In the genomic region with DNA sequence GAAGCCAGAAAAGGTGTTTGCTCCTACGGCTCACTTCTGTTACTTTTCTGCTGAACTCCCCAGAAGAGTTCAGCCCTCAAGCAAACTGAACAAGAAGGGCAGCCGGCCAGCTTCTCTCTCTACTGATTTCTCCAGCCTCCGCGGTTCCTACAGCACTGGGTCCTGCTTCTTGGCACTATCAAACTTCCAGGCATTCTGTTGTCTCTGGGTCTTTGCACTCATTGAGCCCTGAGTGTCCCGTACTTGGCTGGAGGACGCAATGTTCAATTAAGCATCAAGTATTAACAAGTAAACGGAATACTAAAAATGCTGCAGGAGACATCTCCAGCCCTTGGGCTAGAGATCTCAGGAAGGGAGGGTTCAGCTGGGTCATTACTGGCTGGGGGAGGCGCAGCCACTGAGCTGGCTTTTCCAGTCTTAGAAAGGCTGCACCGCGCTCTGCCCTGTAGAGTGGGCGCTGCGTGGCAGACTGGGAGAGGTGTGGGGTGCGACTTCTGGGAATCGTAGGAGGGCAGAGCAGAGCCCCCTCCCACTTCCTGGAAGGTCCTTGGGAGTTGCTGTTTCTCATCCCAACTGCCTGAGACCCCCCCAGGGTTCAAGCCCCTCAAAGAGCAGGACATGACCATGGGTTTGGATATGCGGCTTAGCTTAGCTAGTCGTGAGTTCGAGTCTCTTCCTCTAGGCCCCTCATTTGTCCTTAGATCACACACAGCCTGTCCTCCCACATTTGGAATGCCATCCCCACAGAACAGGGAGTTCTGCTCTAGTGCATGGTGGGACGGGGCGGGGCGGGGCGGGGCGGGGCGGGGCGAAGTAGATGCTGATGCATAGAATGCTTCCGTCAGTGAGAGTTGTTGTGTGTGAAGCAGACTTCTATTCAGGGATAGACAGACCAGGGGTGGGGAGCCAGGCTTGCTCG, we compare ENCODE assay signal across 8 mouse cellular contexts. TPM values are rescaled to one million over a fixed set of nuclear protein-coding genes. Genes with fewer than 3 reads are reported as not detected.
DNase-seq lines count a peak whose midpoint lies in the region; ATAC-seq and TF ChIP-seq lines count a peak whose summit lies in the region.

No protein-coding gene starts in this region.

- no peak for ATAC-seq in forebrain, postnatal 0 days
- no peak for ATAC-seq in liver, embryonic 11.5 days (replicated peaks; ENCODE audit: low FRiP score)
- ATAC-seq in embryonic facial prominence, embryonic 13.5 days (ENCODE audit: insufficient number of reproducible peaks, insufficient read depth, low FRiP score, low TSS enrichment, low read depth), result no peak
- 0 out of 2 replicates have a peak, but pooled peaks have one; percentile 15 for ATAC-seq in limb, embryonic 12.5 days (ENCODE audit: insufficient number of reproducible peaks, insufficient read depth, low FRiP score, low TSS enrichment, low read depth)

- no peak for DNase-seq in forebrain, embryonic 10.5 days (ENCODE audit: extremely low spot score, low spot score)
- DNase-seq in forebrain, postnatal 0 days, result no peak
- no peak for DNase-seq in liver, embryonic 11.5 days (ENCODE audit: low spot score)
- DNase-seq in liver, result no peak
- no peak for DNase-seq in layer of hippocampus, adult 8-10 months (ENCODE audit: low spot score in 2 of 2)
- DNase-seq in thymus, postnatal 25 days, result no peak

- no peak overlapping the region for H3K27ac ChIP-seq in forebrain, embryonic 10.5 days
- no peak overlapping the region for H3K27ac ChIP-seq in forebrain, postnatal 0 days (ENCODE audit: low read depth, low read length)
- H3K27ac ChIP-seq in liver, embryonic 11.5 days (ENCODE audit: low read depth, low read length), result no peak overlapping the region
- H3K27ac ChIP-seq in embryonic facial prominence, embryonic 13.5 days, result no peak overlapping the region
- no peak overlapping the region for H3K27ac ChIP-seq in limb, embryonic 12.5 days

- no peaks in the 10 kb centered on the region; the same call in 1 of the 2 replicates for H3K27me3 ChIP-seq in forebrain, embryonic 10.5 days (ENCODE audit: poor library complexity, severe bottlenecking)
- H3K27me3 ChIP-seq in forebrain, postnatal 0 days (ENCODE audit: insufficient read depth, low read length), result no peaks in the 10 kb centered on the region
- no peaks in the 10 kb centered on the region for H3K27me3 ChIP-seq in liver, embryonic 11.5 days (replicated peaks; ENCODE audit: control insufficient read depth, insufficient read depth, low read length)
- no peaks in the 10 kb centered on the region for H3K27me3 ChIP-seq in embryonic facial prominence, embryonic 13.5 days
- no peaks in the 10 kb centered on the region for H3K27me3 ChIP-seq in limb, embryonic 12.5 days

- TF ChIP-seq CTCF in forebrain, postnatal 0 days (IDR thresholded peaks at IDR 0.05; ENCODE audit: low read depth), result no peak

- H3K36me3 ChIP-seq in forebrain, embryonic 10.5 days (replicated peaks), result no peaks in the 10 kb centered on the region
- H3K36me3 ChIP-seq in forebrain, postnatal 0 days (ENCODE audit: insufficient read depth), result no peaks in the 10 kb centered on the region
- H3K36me3 ChIP-seq in liver, embryonic 11.5 days (ENCODE audit: control insufficient read depth, insufficient read depth, low read length), result no peaks in the 10 kb centered on the region
- H3K36me3 ChIP-seq in embryonic facial prominence, embryonic 13.5 days, result no peaks in the 10 kb centered on the region
- H3K36me3 ChIP-seq in limb, embryonic 12.5 days, result no peaks in the 10 kb centered on the region

- 42% methylated on average over 26 of the region's 26 CpGs for WGBS in forebrain, embryonic 10.5 days
- WGBS in forebrain, postnatal 0 days, result 35% methylated on average over 26 of the region's 26 CpGs
- WGBS in liver, embryonic 11.5 days, result 36% methylated on average over 26 of the region's 26 CpGs
- WGBS in embryonic facial prominence, embryonic 13.5 days, result 34% methylated on average over 26 of the region's 26 CpGs
- 39% methylated on average over 26 of the region's 26 CpGs for WGBS in limb, embryonic 12.5 days

- no peaks in the 10 kb centered on the region for H3K9me3 ChIP-seq in forebrain, embryonic 10.5 days
- no peaks in the 10 kb centered on the region for H3K9me3 ChIP-seq in forebrain, postnatal 0 days (ENCODE audit: low read length)
- H3K9me3 ChIP-seq in liver, embryonic 11.5 days (ENCODE audit: control insufficient read depth, low read length), result no peaks in the 10 kb centered on the region
- no peaks in the 10 kb centered on the region; the same call in 1 of the 2 replicates for H3K9me3 ChIP-seq in embryonic facial prominence, embryonic 13.5 days
- no peaks in the 10 kb centered on the region for H3K9me3 ChIP-seq in limb, embryonic 12.5 days

- H3K4me3 ChIP-seq in forebrain, embryonic 10.5 days, result peak overlapping the region; percentile 31
- no peak overlapping the region for H3K4me3 ChIP-seq in forebrain, postnatal 0 days (ENCODE audit: low read depth, low read length)
- H3K4me3 ChIP-seq in liver, embryonic 11.5 days (ENCODE audit: low read depth, low read length), result no peak overlapping the region
- peak overlapping the region; percentile 16; the same call in 1 of the 2 replicates for H3K4me3 ChIP-seq in embryonic facial prominence, embryonic 13.5 days
- no peak overlapping the region for H3K4me3 ChIP-seq in limb, embryonic 12.5 days (replicated peaks)

- H3K9ac ChIP-seq in forebrain, postnatal 0 days, result no peak overlapping the region
- no peak overlapping the region for H3K9ac ChIP-seq in liver, embryonic 11.5 days (ENCODE audit: low read depth, low read length)
- H3K9ac ChIP-seq in embryonic facial prominence, embryonic 13.5 days, result no peak overlapping the region
- no peak overlapping the region for H3K9ac ChIP-seq in limb, embryonic 12.5 days (replicated peaks)

- peaks cover 18% of the 10 kb centered on the region for H3K4me1 ChIP-seq in forebrain, embryonic 10.5 days
- H3K4me1 ChIP-seq in forebrain, postnatal 0 days (ENCODE audit: insufficient read depth), result no peaks in the 10 kb centered on the region
- no peaks in the 10 kb centered on the region for H3K4me1 ChIP-seq in liver, embryonic 11.5 days (replicated peaks; ENCODE audit: control insufficient read depth, insufficient read depth, low read length)
- peaks cover 8% of the 10 kb centered on the region; the same call in 1 of the 2 replicates for H3K4me1 ChIP-seq in embryonic facial prominence, embryonic 13.5 days
- peaks cover 9% of the 10 kb centered on the region for H3K4me1 ChIP-seq in limb, embryonic 12.5 days (replicated peaks)

- no peak overlapping the region for H3K4me2 ChIP-seq in forebrain, postnatal 0 days (ENCODE audit: low read depth)
- H3K4me2 ChIP-seq in liver, embryonic 11.5 days, result peak overlapping the region; percentile 12; the same call in 1 of the 2 replicates
- peak overlapping the region; percentile 45 for H3K4me2 ChIP-seq in embryonic facial prominence, embryonic 13.5 days
- H3K4me2 ChIP-seq in limb, embryonic 12.5 days, result peak overlapping the region; percentile 38

RNA-seq across cellular contexts. Expression of a gene that starts 13.4 kb away (rescaled TPM):
- 180 and 197 TPM in 2 replicates for polyA plus RNA-seq in forebrain, embryonic 10.5 days (2016; fragmentation: Nextera tagmentation; extraction: Ambion mirVana)
- total RNA-seq in forebrain, postnatal 0 days (2014; rRNA removed), result 239 and 261 TPM in 2 replicates
- 515 and 851 TPM in 2 replicates for polyA plus RNA-seq in forebrain, postnatal 0 days (2015; fragmentation: Nextera tagmentation; extraction: Ambion mirVana)
- 227 and 228 TPM in 2 replicates for polyA plus RNA-seq in liver, embryonic 11.5 days (2014; fragmentation: Nextera tagmentation; extraction: Ambion mirVana)
- 494 and 543 TPM in 2 replicates for polyA plus RNA-seq in embryonic facial prominence, embryonic 13.5 days (2015; fragmentation: Nextera tagmentation; extraction: Ambion mirVana)
- polyA plus RNA-seq in limb, embryonic 12.5 days (2016; fragmentation: Nextera tagmentation; extraction: Ambion mirVana), result 370 and 373 TPM in 2 replicates
- total RNA-seq in layer of hippocampus, adult 8-10 months (2022), result 10 to 100 TPM; 76.7 to 87.4 (median 81.8) TPM

Comparison
In these comparisons a context has a peak if more than half of its experiments do, and no peak if none do; other contexts are left out.
1. H3K4me3 ChIP-seq: peak in forebrain, embryonic 10.5 days (single experiment) and embryonic facial prominence, embryonic 13.5 days (single experiment); none in forebrain, postnatal 0 days (single experiment), liver, embryonic 11.5 days (single experiment) and limb, embryonic 12.5 days (single experiment).